Mouse (Mus musculus) liver, adult 10 weeks (tissue): ENCODE data around the gene Ugt2a1. TPM values are rescaled to one million over a fixed set of nuclear protein-coding genes. Genes with fewer than 3 reads are reported as not detected.

ENCODE experiments used
- polyA plus RNA-seq: library from polyadenylated mRNA; stranded (reverse); fragments of 350-450 nt; fragmentation: Illumina TruSeq; extraction: RNeasy Lipid Tissue Mini Kit (QIAGEN cat#74804); gene quantifications from one replicate; pipeline ENCODE4 v1.2.3, GENCODE M21; 2014; ENCODE audit warnings: low read depth, low replicate concordance

Ugt2a1 gene
- not detected for polyA plus RNA-seq

GRCm38 (mm10) chr5:87490771-87491170 lies at the start of gene Ugt2a1:
TSS of gene Ugt2a1 (minus strand) at chr5:87490871.

GRCm38 (mm10) chr5:87538111-87538510 lies 47.4 kb upstream of the Ugt2a1 start, which contains the start of gene Sult1b1:
TSS of gene Sult1b1 (minus strand) at chr5:87538195.

DNA sequence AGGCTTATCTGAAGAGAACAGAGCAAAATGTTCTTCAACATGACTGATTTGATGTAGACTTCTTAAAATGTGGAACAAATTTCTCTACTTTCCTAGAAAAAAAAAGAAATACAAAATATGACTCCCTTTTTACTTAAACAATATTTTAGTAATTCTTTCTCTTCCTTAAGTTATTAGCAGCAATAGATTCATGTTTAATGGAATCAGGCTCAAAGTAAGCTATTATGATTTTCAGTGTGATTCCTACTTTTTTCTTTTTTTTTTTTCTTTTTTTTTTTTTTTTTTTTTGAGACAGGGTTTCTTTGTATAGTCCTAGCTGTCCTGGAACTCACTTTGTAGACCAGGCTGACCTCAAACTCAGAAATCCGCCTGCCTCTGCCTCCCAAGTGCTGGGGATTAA lies 4.0 kb downstream of the Ugt2a1 start, which contains the start of gene Gm43638:
Gene Gm43638, minus strand, starts transcription at position 101 of the 400 bp plus-strand sequence.

DNA sequence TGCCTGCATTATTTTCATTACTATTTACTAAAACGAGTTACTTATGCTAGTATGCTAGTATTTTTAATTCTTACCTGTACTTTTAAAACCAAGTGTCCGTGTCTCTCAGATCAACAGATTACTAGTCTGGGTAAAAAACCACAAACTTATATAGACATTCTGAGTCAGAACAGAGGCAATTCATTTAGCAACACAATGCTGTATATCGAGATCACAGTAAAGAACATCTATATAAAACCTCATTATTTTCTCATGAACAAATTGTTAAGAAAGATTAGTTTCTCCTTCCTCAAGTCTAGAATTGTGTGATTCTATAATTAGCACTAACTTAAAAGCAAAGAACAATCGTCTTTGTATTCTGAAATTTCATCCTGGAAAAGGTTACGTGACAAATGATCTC lies 8.5 kb downstream of the Ugt2a1 start, which contains the start of gene Ugt2a2:
Gene Ugt2a2, minus strand, starts transcription at position 101 of the 400 bp plus-strand sequence.

GRCm38 (mm10) chr5:87424041-87424440 lies 66.6 kb downstream of the Ugt2a1 start, which contains the start of gene Ugt2b38:
TSS of gene Ugt2b38 (minus strand) at chr5:87424203.

Other genes with a start within 250 kb of the Ugt2a1 start
- gene Ugt2b37, start 236.1 kb downstream of the Ugt2a1 start, polyA plus RNA-seq, result 30.0 TPM
- 614 TPM for gene Ugt2a3, start 153.7 kb downstream of the Ugt2a1 start, polyA plus RNA-seq
- 4.3 TPM for gene Ugt2b38, start 66.7 kb downstream of the Ugt2a1 start, polyA plus RNA-seq
- not detected for gene Ugt2a2, start 8.6 kb downstream of the Ugt2a1 start, polyA plus RNA-seq
- gene Gm43638, start 4.1 kb downstream of the Ugt2a1 start, polyA plus RNA-seq, result not detected
- gene Sult1b1, start 47.3 kb upstream of the Ugt2a1 start, polyA plus RNA-seq, result 180 TPM
- gene Sult1d1, start 78.2 kb upstream of the Ugt2a1 start, polyA plus RNA-seq, result 893 TPM
- gene Sult1e1, start 100.7 kb upstream of the Ugt2a1 start, polyA plus RNA-seq, result 4.5 TPM
- gene Csn1s1, start 175.3 kb upstream of the Ugt2a1 start, polyA plus RNA-seq, result not detected
- gene Csn2, start 208.8 kb upstream of the Ugt2a1 start, polyA plus RNA-seq, result not detected